Mouse (Mus musculus): Measurements from ENCODE around the gene Olfr1385. TPM values are rescaled to one million over a fixed set of nuclear protein-coding genes. Genes with fewer than 3 reads are reported as not detected.
"Not testable (repeated sequence)": the region's sequence is repeated elsewhere in the genome, so short reads cannot be mapped to it uniquely, and the experiment has no call there.

Olfr1385 gene
- polyA plus RNA-seq (2012; ENCODE audit: insufficient read depth, insufficient read length, low replicate concordance, missing spikeins): not detected in 2 replicates

DNA sequence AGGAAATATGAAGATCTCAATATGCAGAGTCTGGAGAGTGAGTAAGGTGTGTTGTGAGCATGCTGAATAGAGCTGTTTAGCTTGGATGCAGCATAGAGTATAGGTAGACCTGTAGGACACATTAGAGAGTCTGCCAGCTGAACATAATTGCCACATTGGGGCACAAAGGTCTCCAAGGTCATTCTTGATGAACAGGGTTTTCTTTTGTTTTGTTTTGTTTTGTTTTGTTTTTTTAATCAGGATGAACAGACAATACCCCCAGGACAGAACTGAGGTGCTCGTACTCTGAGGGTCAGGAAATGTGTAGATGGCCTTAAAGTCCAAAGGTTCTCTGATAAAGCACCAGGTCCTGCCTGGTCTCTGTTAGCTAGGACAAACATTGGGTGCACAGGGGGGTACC, at the start of gene Olfr1385:
TSS of gene Olfr1385 (plus strand) at position 301 of the 400 bp plus-strand sequence.
- 83% methylated on average over 1 of the region's 1 CpGs for WGBS
- H3K4me3 ChIP-seq (ENCODE audit: insufficient read depth, low read depth, low read length); H3K27ac ChIP-seq (ENCODE audit: insufficient read depth, low read depth, low read length); H3K4me1 ChIP-seq (ENCODE audit: control insufficient read depth, insufficient read depth, low read length): not testable (repeated sequence)

DNA sequence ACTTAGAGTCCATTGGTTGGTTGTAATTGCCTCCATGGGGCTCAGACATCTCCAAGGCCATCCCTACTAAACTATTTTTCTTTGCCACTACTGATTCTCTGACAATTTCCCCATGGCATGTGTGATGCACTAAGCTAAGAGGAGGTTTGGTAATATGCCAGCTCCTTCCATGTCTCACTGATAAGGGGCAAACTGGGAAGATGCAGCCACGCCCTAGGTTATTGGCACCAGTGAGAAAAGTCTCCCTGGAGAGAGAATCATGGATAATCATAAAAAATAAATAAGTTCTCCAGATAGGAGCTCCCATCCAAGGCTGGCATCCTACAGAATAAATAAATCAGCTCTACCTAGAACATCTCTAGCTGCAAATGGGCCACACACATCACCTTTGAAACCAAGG, 33.8 kb upstream of the Olfr1385 start, which contains the start of gene Olfr1387:
TSS of gene Olfr1387 (plus strand) at position 301 of the 400 bp plus-strand sequence.
- H3K4me1 ChIP-seq (ENCODE audit: control insufficient read depth, insufficient read depth, low read length): no peaks in the 10 kb centered on the region
- H3K4me3 ChIP-seq (ENCODE audit: insufficient read depth, low read depth, low read length): no peak within 1 kb of the TSS
- 78% methylated on average over 1 of the region's 1 CpGs for WGBS
- H3K27ac ChIP-seq (ENCODE audit: insufficient read depth, low read depth, low read length): no peak within 1 kb of the TSS
- TF ChIP-seq CTCF (IDR thresholded peaks at IDR 0.05; ENCODE audit: insufficient read depth, low read depth, low read length) (no peak), POLR2A (IDR thresholded peaks at IDR 0.05; ENCODE audit: insufficient read depth, low read depth, low read length) (no peak)

DNA sequence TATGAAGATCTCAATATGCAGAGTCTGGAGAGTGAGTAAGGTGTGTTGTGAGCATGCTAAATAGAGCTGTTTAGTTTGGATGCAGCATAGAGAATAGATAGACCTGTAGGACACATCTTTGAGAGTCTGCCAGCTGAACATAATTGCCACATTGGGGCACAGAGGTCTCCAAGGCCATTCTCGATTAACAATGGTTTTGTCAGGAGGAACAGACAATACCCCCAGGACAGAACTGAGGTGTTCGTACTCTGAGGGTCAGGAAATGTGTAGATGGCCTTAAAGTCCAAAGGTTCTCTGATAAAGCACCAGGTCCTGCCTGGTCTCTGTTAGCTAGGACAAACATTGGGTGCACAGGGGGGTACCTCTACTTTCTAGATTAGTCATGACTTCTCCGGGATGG, 24.1 kb upstream of the Olfr1385 start, which contains the start of gene Olfr1386:
TSS of gene Olfr1386 (plus strand) at position 301 of the 400 bp plus-strand sequence.
- H3K4me1 ChIP-seq (ENCODE audit: control insufficient read depth, insufficient read depth, low read length); H3K4me3 ChIP-seq (ENCODE audit: insufficient read depth, low read depth, low read length); H3K27ac ChIP-seq (ENCODE audit: insufficient read depth, low read depth, low read length): not testable (repeated sequence)
- WGBS: 76% methylated on average over 3 of the region's 3 CpGs

DNA sequence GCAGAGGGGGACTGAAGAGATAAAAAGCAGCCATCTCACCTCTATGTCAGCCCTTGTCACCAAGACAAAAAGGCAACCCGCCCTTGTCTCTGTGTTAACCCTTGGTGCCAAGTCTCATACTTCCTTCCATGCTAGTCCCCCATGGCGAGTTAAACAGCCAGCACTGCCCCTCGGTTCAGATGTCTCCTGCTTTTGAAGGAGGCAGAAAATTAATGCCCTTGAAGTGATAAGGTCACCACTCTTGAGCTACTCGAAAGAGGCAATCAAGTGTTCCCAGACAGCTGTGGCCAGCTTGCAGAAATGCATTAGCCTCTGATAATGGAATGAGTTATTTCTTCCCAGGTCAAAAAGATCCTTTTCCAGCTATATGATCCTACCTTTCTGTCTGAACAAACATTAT, 2.9 kb upstream of the Olfr1385 start:
- Histone ChIP-seq H3K4me1 (ENCODE audit: control insufficient read depth, insufficient read depth, low read length) (no peaks in the 10 kb centered on the region), H3K4me3 (ENCODE audit: insufficient read depth, low read depth, low read length) (no peak overlapping the region), H3K27ac (ENCODE audit: insufficient read depth, low read depth, low read length) (no peak overlapping the region)
- WGBS: 77% methylated on average over 4 of the region's 4 CpGs
- TF ChIP-seq POLR2A (IDR thresholded peaks at IDR 0.05; ENCODE audit: insufficient read depth, low read depth, low read length): no peak

DNA sequence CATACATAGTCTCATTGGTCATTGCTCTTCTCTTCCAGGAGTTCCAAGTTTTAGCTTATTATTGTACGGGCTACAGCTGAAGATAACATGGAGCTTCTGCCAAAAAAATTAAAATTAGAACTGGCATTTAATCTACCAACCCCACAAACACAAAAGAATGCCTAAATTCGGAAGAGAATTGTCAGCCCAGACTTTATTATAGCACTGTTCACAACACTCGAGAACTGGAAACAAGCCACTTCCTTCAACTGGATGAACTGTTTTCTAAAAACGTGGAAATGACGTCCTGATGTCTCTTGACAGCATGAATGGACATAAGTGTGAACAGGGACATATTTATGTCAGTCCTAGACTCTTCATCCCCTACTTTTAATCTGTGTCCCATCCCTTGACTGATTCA, 29.2 kb downstream of the Olfr1385 start:
- WGBS: 60% methylated on average over 5 of the region's 5 CpGs
- Histone ChIP-seq H3K4me3 (ENCODE audit: insufficient read depth, low read depth, low read length) (no peak overlapping the region), H3K4me1 (ENCODE audit: control insufficient read depth, insufficient read depth, low read length) (no peaks in the 10 kb centered on the region), H3K27ac (ENCODE audit: insufficient read depth, low read depth, low read length) (no peak overlapping the region)
- TF ChIP-seq CTCF (IDR thresholded peaks at IDR 0.05; ENCODE audit: insufficient read depth, low read depth, low read length) (no peak), POLR2A (IDR thresholded peaks at IDR 0.05; ENCODE audit: insufficient read depth, low read depth, low read length) (no peak)

DNA sequence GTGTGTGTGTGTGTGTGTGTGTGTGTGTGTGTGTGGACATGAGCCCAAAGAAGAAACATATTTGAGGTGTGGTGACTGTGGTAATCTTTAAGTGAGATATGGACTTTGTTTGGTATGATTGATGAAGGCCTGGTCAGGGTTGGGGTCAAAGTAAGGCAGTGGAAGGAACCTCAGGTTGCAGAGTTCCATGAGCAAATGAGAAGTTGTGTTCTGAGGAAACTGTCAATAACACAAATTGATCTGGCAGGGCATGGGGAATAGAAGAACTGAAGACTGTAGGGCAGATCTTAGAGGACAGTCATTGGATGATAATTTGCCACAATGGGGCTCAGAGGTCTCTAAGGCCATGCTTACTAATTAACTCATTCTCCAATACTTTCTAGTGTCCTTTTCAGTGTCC, 30.5 kb downstream of the Olfr1385 start, which contains the start of gene Olfr1383:
TSS of gene Olfr1383 (plus strand) at position 301 of the 400 bp plus-strand sequence.
- Histone ChIP-seq H3K4me3 (ENCODE audit: insufficient read depth, low read depth, low read length) (no peak within 1 kb of the TSS), H3K27ac (ENCODE audit: insufficient read depth, low read depth, low read length) (no peak within 1 kb of the TSS), H3K4me1 (ENCODE audit: control insufficient read depth, insufficient read depth, low read length) (no peaks in the 10 kb centered on the region)
- TF ChIP-seq POLR2A (IDR thresholded peaks at IDR 0.05; ENCODE audit: insufficient read depth, low read depth, low read length) (no peak), CTCF (IDR thresholded peaks at IDR 0.05; ENCODE audit: insufficient read depth, low read depth, low read length) (no peak)

DNA sequence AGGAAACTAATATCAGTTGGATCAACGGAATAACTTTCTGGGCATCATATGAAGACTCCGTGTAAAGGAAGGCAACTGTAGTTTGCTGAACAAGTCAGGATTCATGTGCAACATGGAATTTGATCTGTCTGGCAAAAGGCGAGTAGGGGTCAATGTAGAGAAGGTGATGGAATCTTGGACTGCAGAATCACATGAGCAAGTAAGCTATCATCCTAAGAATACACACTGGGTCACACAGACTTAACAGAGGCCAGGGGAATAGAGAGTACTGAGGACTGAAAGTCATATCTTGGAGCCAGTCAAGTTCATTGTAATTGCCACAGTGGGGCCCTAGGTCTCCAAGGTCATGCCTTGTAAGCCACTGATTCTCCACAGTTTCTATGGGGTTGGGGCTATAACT, 39.1 kb downstream of the Olfr1385 start, which contains the start of gene Olfr1382:
TSS of gene Olfr1382 (plus strand) at position 301 of the 400 bp plus-strand sequence.
- no peaks in the 10 kb centered on the region for H3K4me1 ChIP-seq (ENCODE audit: control insufficient read depth, insufficient read depth, low read length)
- 81% methylated on average over 3 of the region's 3 CpGs for WGBS
- no peak within 1 kb of the TSS for H3K4me3 ChIP-seq (ENCODE audit: insufficient read depth, low read depth, low read length)
- H3K27ac ChIP-seq (ENCODE audit: insufficient read depth, low read depth, low read length): no peak within 1 kb of the TSS
- no peak for TF ChIP-seq CTCF (IDR thresholded peaks at IDR 0.05; ENCODE audit: insufficient read depth, low read depth, low read length)
- no peak for TF ChIP-seq POLR2A (IDR thresholded peaks at IDR 0.05; ENCODE audit: insufficient read depth, low read depth, low read length)

DNA sequence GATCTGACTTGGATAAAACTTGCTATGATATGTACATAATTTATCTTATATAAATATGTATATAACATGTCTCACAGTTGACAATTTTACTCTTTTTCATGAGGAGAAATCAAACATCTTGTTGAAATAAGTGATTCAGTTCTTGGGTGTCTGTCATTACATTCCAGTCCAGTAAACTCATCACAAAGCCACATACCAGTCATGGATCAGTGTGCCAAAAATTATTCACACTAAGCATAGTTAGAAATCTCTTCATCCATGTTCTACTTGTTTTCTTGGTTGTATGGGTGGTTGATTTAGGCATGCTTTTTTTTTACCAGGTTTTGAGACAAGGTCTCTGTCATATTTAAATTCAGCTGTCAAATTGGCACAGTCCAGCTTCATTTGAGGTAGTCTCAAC, 43.9 kb downstream of the Olfr1385 start:
- no peak for TF ChIP-seq POLR2A (IDR thresholded peaks at IDR 0.05; ENCODE audit: insufficient read depth, low read depth, low read length)
- no peak overlapping the region for H3K27ac ChIP-seq (ENCODE audit: insufficient read depth, low read depth, low read length)
- H3K4me3 ChIP-seq (ENCODE audit: insufficient read depth, low read depth, low read length): no peak overlapping the region
- H3K4me1 ChIP-seq (ENCODE audit: control insufficient read depth, insufficient read depth, low read length): no peaks in the 10 kb centered on the region

DNA sequence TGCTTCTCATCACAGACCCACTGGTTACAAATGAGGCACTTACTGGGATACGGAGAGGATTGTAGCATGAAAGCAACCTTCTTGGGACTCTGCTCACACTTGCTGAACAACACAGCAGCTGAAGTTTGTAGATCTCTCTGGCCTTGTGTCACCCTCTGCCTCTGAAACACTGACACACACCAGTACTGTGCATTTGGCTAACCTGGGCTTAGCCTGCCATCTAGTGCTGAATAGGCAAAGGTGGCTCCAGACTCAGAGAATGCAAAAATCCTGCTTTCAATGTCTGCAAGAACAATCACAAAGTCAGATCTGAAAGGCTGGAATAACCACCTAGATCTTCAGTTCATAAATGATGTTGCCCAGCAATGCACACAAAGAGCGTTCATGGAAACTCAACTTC, 47.8 kb downstream of the Olfr1385 start:
- WGBS: 80% methylated on average over 2 of the region's 2 CpGs
- not testable (repeated sequence) for H3K27ac ChIP-seq (ENCODE audit: insufficient read depth, low read depth, low read length); H3K4me3 ChIP-seq (ENCODE audit: insufficient read depth, low read depth, low read length); H3K4me1 ChIP-seq (ENCODE audit: control insufficient read depth, insufficient read depth, low read length)

DNA sequence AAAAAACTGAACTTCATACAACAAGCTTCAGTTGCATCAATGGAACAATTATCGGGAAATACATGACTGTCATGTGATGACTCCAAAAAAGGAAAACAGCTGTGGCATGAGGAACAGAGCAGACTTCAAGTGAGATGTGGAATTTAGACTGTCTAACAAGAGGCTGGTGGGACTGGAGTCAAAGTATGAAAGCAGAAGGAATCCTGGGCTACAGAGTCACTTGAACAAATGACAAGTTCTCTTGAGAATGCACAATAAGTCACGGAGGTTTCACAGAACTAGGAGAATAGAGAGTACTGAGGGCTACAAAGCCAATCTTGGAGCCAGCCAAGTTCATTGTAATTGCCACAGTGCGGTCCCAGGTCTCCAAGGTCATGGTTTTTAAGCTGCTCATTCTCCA, 54.3 kb downstream of the Olfr1385 start, which contains the start of gene Olfr1381:
TSS of gene Olfr1381 (plus strand) at position 301 of the 400 bp plus-strand sequence.
- not testable (repeated sequence) for H3K4me3 ChIP-seq (ENCODE audit: insufficient read depth, low read depth, low read length); H3K27ac ChIP-seq (ENCODE audit: insufficient read depth, low read depth, low read length); H3K4me1 ChIP-seq (ENCODE audit: control insufficient read depth, insufficient read depth, low read length)
- 66% methylated on average over 3 of the region's 3 CpGs for WGBS

Other genes with a start within 250 kb of the Olfr1385 start
- 578 TPM in 1 of 2 replicates, not detected in the other for gene Mgat1, start 244.9 kb upstream of the Olfr1385 start, polyA plus RNA-seq (2012; ENCODE audit: insufficient read depth, insufficient read length, low replicate concordance, missing spikeins)
- not detected in 2 replicates for gene Olfr1393, start 210.8 kb upstream of the Olfr1385 start, polyA plus RNA-seq (2012; ENCODE audit: insufficient read depth, insufficient read length, low replicate concordance, missing spikeins)
- not detected in 2 replicates for gene Olfr1392, start 203.8 kb upstream of the Olfr1385 start, polyA plus RNA-seq (2012; ENCODE audit: insufficient read depth, insufficient read length, low replicate concordance, missing spikeins)
- not detected in 2 replicates for gene Olfr10, start 184.3 kb upstream of the Olfr1385 start, polyA plus RNA-seq (2012; ENCODE audit: insufficient read depth, insufficient read length, low replicate concordance, missing spikeins)
- gene Olfr1391, start 166.3 kb upstream of the Olfr1385 start, polyA plus RNA-seq (2012; ENCODE audit: insufficient read depth, insufficient read length, low replicate concordance, missing spikeins): not detected in 2 replicates
- gene Olfr1390, start 153.9 kb upstream of the Olfr1385 start, polyA plus RNA-seq (2012; ENCODE audit: insufficient read depth, insufficient read length, low replicate concordance, missing spikeins): not detected in 2 replicates
- not detected in 2 replicates for gene Olfr1389, start 66.0 kb upstream of the Olfr1385 start, polyA plus RNA-seq (2012; ENCODE audit: insufficient read depth, insufficient read length, low replicate concordance, missing spikeins)
- not detected in 2 replicates for gene Olfr1388, start 52.4 kb upstream of the Olfr1385 start, polyA plus RNA-seq (2012; ENCODE audit: insufficient read depth, insufficient read length, low replicate concordance, missing spikeins)
- not detected in 2 replicates for gene Olfr1387, start 33.7 kb upstream of the Olfr1385 start, polyA plus RNA-seq (2012; ENCODE audit: insufficient read depth, insufficient read length, low replicate concordance, missing spikeins)
- gene Olfr1386, start 24.0 kb upstream of the Olfr1385 start, polyA plus RNA-seq (2012; ENCODE audit: insufficient read depth, insufficient read length, low replicate concordance, missing spikeins): not detected in 2 replicates
- not detected in 2 replicates for gene Olfr1384, start 17.7 kb downstream of the Olfr1385 start, polyA plus RNA-seq (2012; ENCODE audit: insufficient read depth, insufficient read length, low replicate concordance, missing spikeins)
- gene Olfr1383, start 30.6 kb downstream of the Olfr1385 start, polyA plus RNA-seq (2012; ENCODE audit: insufficient read depth, insufficient read length, low replicate concordance, missing spikeins): not detected in 2 replicates
- not detected in 2 replicates for gene Olfr1382, start 39.2 kb downstream of the Olfr1385 start, polyA plus RNA-seq (2012; ENCODE audit: insufficient read depth, insufficient read length, low replicate concordance, missing spikeins)
- not detected in 2 replicates for gene Olfr1381, start 54.4 kb downstream of the Olfr1385 start, polyA plus RNA-seq (2012; ENCODE audit: insufficient read depth, insufficient read length, low replicate concordance, missing spikeins)
- gene Olfr1380, start 67.8 kb downstream of the Olfr1385 start, polyA plus RNA-seq (2012; ENCODE audit: insufficient read depth, insufficient read length, low replicate concordance, missing spikeins): not detected in 2 replicates
- not detected in 2 replicates for gene Flt4, start 120.2 kb downstream of the Olfr1385 start, polyA plus RNA-seq (2012; ENCODE audit: insufficient read depth, insufficient read length, low replicate concordance, missing spikeins)
- not detected in 2 replicates for gene Scgb3a1, start 174.5 kb downstream of the Olfr1385 start, polyA plus RNA-seq (2012; ENCODE audit: insufficient read depth, insufficient read length, low replicate concordance, missing spikeins)
- gene Cnot6, start 223.7 kb downstream of the Olfr1385 start, polyA plus RNA-seq (2012; ENCODE audit: insufficient read depth, insufficient read length, low replicate concordance, missing spikeins): 133 and 186 TPM in 2 replicates

Measured in olfactory bulb, adult 2 months (tissue).